Mouse (Mus musculus) heart, embryonic 11.5 days (tissue): Measurements from ENCODE around the gene Degs1. TPM values are rescaled to one million over a fixed set of nuclear protein-coding genes. Genes with fewer than 3 reads are reported as not detected.
A peak's percentile ranks its signal among the peaks of the same experiment; 100 is the strongest.

Experiments used
- ATAC-seq: fragments of 200-750 bp; cut with Nextera tagmentation; replicated peaks from 2 replicates; pipeline ENCODE4 v1.8.0; 2017; ENCODE audit warnings: moderate library complexity; ENCODE audit not compliant: insufficient number of reproducible peaks, low FRiP score, low TSS enrichment
- H3K27ac ChIP-seq: fragments of 300-500 bp; sonication (generic); 2 replicates; pipeline ENCODE4 v1.5.1; 2014; ENCODE audit warnings: mild to moderate bottlenecking, low read depth, low read length
- H3K27me3 ChIP-seq: fragments of 300-500 bp; sonication (generic); 2 replicates; pipeline ENCODE4 v1.6.1; 2014; ENCODE audit warnings: mild to moderate bottlenecking, low read length, mixed read lengths; ENCODE audit not compliant: control insufficient read depth, insufficient read depth
- H3K36me3 ChIP-seq: fragments of 300-500 bp; sonication (generic); 2 replicates; pipeline ENCODE4 v1.6.1; 2014; ENCODE audit warnings: mild to moderate bottlenecking, low read length, moderate library complexity, mixed read lengths; ENCODE audit not compliant: control insufficient read depth, insufficient read depth
- H3K4me1 ChIP-seq: fragments of 300-500 bp; sonication (generic); 2 replicates; pipeline ENCODE4 v1.6.1; 2014; ENCODE audit warnings: low read length; ENCODE audit not compliant: control insufficient read depth, insufficient read depth
- H3K4me2 ChIP-seq: fragments of 300-500 bp; sonication (generic); 2 replicates; pipeline ENCODE4 v1.6.1; 2014; ENCODE audit warnings: mild to moderate bottlenecking, moderate library complexity
- H3K4me3 ChIP-seq: fragments of 300-500 bp; sonication (generic); 2 replicates; pipeline ENCODE4 v1.5.1; 2014; ENCODE audit warnings: low read depth, low read length
- H3K9ac ChIP-seq: fragments of 300-500 bp; sonication (generic); 2 replicates; pipeline ENCODE4 v1.6.1; 2014; ENCODE audit warnings: mild to moderate bottlenecking, low read depth, low read length, moderate library complexity
- H3K9me3 ChIP-seq: fragments of 300-500 bp; sonication (generic); replicated peaks from 2 replicates; pipeline ENCODE4 v1.6.1; 2016; ENCODE audit warnings: low read length; ENCODE audit not compliant: control insufficient read depth
- WGBS: fragments of 180-500 bp; shearing (Covaris S2); extraction: QIAGEN DNeasy Blood & Tissue Kit; methylation state at CpG from one replicate; pipeline ENCODE4 v1.1.7; 2014; ENCODE audit not compliant: insufficient replicate concordance; 5-methylcytosine and 5-hydroxymethylcytosine counted together
- polyA plus RNA-seq: library from polyadenylated mRNA; unstranded; fragments of >200 nt; fragmentation: Nextera tagmentation; extraction: Ambion mirVana; gene quantifications from 2 replicates; pipeline ENCODE4 v1.2.1, GENCODE M21; 2014

Gene Degs1
- polyA plus RNA-seq, 1 experiment from 2014 or later: 157 TPM

DNA sequence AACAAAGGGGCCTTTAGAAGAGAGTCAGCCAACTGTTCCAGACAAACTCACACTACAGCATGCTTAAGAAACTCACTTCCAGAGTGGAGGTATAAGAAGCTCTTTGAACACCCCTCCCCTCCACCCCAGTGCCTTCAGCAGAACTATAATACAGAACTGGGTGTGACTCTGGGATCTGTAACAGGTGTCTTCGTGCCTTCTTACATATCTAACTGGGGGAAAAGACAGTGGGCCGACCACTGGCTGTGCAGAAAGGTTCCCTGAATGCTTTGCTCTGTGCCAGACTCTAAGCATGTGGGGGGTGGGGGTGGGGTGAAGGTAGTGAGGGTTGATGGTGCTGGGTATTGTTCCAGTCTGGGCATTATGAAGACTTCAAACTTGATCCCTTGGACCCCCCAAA is 6.0 kb upstream of the Degs1 start:
- WGBS: 69% methylated on average over 2 of the region's 2 CpGs
- H3K4me3 ChIP-seq: no peak overlapping the region
- H3K9me3 ChIP-seq: no peaks in the 10 kb centered on the region
- H3K27ac ChIP-seq: no peak overlapping the region
- no peaks in the 10 kb centered on the region for H3K4me1 ChIP-seq
- H3K4me2 ChIP-seq: no peak overlapping the region
- no peaks in the 10 kb centered on the region for H3K27me3 ChIP-seq
- no peaks in the 10 kb centered on the region for H3K36me3 ChIP-seq
- no peak overlapping the region for H3K9ac ChIP-seq
- ATAC-seq: no peak

DNA sequence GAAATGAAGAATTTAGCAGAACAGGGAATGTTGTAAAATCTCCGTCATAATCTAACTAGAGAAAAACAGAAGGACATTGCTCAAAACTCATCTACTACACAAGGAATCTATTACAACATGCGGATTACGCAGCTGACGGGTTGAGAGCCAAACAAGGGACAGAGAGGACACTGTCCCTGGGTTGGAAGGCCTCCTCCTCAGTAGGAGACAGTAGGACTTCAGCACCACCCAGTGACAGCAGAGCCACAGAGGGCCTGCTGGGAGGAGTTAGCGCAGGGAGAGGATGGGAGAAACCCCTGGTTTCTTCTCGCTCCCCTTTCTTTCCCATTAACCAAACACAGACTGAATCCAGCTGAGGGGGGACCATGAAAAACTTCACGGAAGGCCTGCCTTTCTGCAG is 5.2 kb upstream of the Degs1 start:
- no peaks in the 10 kb centered on the region for H3K27me3 ChIP-seq
- H3K4me2 ChIP-seq: no peak overlapping the region
- H3K36me3 ChIP-seq: no peaks in the 10 kb centered on the region
- no peaks in the 10 kb centered on the region for H3K9me3 ChIP-seq
- H3K4me3 ChIP-seq: no peak overlapping the region
- no peaks in the 10 kb centered on the region for H3K4me1 ChIP-seq
- H3K9ac ChIP-seq: no peak overlapping the region
- ATAC-seq: no peak
- WGBS: 61% methylated on average over 7 of the region's 7 CpGs
- no peak overlapping the region for H3K27ac ChIP-seq

DNA sequence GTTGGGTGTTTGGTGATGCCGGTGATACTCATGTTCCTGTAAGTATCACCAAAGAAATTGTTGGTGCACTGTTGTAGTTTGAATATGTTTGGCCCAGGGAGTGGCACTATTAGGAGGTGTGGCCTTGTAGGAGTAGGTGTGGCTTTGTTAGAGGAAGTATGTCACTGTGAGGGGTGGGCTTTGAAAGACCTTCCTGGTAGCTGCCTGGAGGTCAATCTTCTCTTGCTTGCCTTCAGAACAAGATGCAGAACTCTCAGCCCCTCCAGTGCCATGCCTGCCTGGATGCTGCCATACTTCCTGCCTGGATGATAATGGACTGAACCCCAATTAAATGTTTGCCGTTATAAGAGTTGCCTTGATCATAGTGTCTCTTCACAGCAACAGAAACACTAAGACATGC is 2.2 kb upstream of the Degs1 start:
- peaks cover 15% of the 10 kb centered on the region for H3K4me1 ChIP-seq
- no peak for ATAC-seq

DNA sequence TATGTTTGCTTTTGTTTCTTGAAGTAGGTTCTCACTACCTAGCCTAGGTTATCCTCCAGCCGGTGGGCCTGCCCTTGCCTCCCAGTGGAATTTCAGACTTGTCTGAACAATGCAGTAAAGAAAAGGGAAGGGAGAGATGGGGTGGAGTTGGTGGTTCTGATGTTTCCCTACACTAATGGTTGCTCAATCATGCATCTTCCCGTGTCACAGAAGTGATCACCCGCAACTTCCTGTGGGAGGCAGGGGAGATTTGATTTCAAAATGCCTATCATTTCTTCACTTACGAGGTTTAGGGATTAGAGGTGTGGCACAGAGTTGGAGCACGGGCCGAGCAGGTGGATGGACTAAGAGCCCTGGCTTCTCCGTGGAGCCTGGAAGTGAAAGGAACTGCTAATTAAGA is 627 bp upstream of the Degs1 start:
- no peaks in the 10 kb centered on the region for H3K27me3 ChIP-seq
- peak overlapping the region; percentile 84 for H3K4me3 ChIP-seq
- no peaks in the 10 kb centered on the region for H3K9me3 ChIP-seq
- 48% methylated on average over 7 of the region's 7 CpGs for WGBS
- H3K4me2 ChIP-seq: peak overlapping the region; percentile 95
- H3K9ac ChIP-seq: no peak overlapping the region
- H3K27ac ChIP-seq: no peak overlapping the region
- peaks cover 3% of the 10 kb centered on the region for H3K36me3 ChIP-seq
- peaks cover 15% of the 10 kb centered on the region for H3K4me1 ChIP-seq
- no peak for ATAC-seq

More for the DNA sequence above, 2.2 kb upstream of the Degs1 start:
- WGBS: 86% methylated on average over 2 of the region's 2 CpGs
- H3K9me3 ChIP-seq: no peaks in the 10 kb centered on the region
- H3K4me2 ChIP-seq: no peak overlapping the region
- no peak overlapping the region for H3K9ac ChIP-seq
- no peak overlapping the region for H3K4me3 ChIP-seq
- H3K27me3 ChIP-seq: no peaks in the 10 kb centered on the region
- no peaks in the 10 kb centered on the region for H3K36me3 ChIP-seq
- no peak overlapping the region for H3K27ac ChIP-seq

DNA sequence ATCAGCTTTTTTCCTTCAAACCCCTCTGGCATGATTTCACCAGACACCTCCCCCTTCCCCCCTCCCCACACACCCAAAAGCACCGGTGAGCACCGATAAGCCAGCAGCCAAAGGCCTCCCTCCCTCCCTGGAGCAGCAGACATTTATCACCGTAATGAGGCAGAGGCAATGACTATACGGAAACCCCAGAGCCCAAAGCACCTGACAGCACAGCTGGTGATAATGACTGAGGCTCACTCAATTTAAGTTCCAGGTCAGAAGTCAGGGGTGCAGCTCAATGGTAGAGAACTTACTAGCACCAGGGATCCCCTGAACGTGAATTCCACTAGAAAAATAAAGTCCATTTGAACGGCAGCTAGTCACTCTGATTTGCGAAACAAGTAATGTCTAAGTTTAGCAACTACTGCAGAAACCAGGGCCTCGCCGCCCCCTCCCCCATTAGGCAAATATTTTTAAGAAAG is 1.3 kb downstream of the Degs1 start:
- Histone ChIP-seq H3K9ac (peak overlapping the region; percentile 56), H3K27me3 (no peaks in the 10 kb centered on the region), H3K4me2 (peak overlapping the region; percentile 95), H3K4me1 (peaks cover 15% of the 10 kb centered on the region), H3K27ac (peak overlapping the region; percentile 95), H3K9me3 (no peaks in the 10 kb centered on the region), H3K4me3 (peak overlapping the region; percentile 84), H3K36me3 (peaks cover 11% of the 10 kb centered on the region)
- WGBS: 5% methylated on average over 9 of the region's 9 CpGs
- peak; percentile 64; the same call in 1 of the 2 replicates for ATAC-seq

DNA sequence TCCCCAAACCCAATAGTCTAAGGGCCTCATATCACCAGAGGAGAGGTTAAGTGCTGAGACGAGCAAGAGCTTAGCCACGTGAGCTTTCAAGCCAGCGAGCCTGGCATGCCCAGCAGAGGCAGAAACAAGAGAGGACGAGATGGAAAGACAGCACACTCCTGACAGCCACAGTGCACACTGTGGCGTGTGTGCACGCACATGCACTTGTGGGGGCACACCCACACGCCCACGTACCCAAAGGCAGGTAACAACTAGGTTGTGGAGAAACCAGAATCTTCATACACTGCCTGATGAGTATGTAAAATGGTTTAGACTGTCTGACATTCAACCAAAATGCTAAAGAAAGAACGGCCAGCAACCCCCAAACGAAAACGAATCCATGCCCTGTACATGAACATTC is 2.0 kb downstream of the Degs1 start:
- Histone ChIP-seq H3K9me3 (no peaks in the 10 kb centered on the region), H3K27ac (peak overlapping the region; percentile 95), H3K9ac (peak overlapping the region; percentile 56), H3K4me2 (peak overlapping the region; percentile 95), H3K36me3 (peaks cover 11% of the 10 kb centered on the region), H3K27me3 (no peaks in the 10 kb centered on the region), H3K4me3 (peak overlapping the region; percentile 84), H3K4me1 (peaks cover 15% of the 10 kb centered on the region)
- WGBS: 44% methylated on average over 11 of the region's 11 CpGs
- no peak for ATAC-seq

DNA sequence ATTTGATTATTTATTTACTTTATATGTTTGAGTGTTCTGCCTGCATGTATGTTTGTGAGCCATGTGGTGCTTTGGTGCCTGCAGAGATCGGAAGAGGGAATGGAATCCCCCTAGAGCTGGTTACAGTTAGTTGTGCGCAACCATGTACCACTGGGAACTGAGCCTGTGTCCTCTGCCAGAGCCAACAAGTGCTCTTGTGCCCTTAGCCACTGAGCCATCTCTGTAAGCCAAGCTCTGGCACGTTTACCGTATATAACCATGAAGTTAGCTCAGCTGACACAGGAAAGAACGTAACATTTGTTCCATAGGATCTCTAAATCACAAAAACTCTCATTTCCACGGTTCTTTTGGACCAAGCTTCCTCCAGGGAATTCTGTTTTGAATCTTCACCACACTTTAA is 2.6 kb downstream of the Degs1 start:
- Histone ChIP-seq H3K4me1 (peaks cover 15% of the 10 kb centered on the region), H3K36me3 (peaks cover 11% of the 10 kb centered on the region), H3K9ac (no peak overlapping the region), H3K27me3 (no peaks in the 10 kb centered on the region), H3K27ac (no peak overlapping the region), H3K9me3 (no peaks in the 10 kb centered on the region), H3K4me3 (no peak overlapping the region), H3K4me2 (peak overlapping the region; percentile 95)
- 82% methylated on average over 6 of the region's 6 CpGs for WGBS
- no peak for ATAC-seq

DNA sequence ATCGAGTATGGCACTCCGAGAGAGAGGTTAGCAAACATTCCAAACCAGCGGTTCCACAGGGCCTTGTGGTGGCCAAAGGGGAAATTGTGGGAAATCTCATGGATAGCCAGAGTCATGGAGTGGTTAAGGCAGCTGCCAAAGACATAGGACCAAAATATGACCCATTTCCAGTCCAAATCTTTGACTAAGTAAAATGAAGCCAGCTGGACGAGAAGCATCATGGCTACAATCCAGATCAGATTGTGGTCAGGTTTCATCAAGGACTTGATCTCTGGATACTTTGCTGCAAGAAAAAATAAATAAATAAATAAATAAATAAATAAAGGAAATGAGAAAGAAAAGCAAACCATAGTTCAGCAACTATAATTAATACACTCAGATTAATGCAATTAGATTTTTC is 3.2 kb downstream of the Degs1 start:
- no peaks in the 10 kb centered on the region for H3K9me3 ChIP-seq
- no peak overlapping the region for H3K4me2 ChIP-seq
- ATAC-seq: no peak
- peaks cover 11% of the 10 kb centered on the region for H3K36me3 ChIP-seq
- no peak overlapping the region for H3K4me3 ChIP-seq
- H3K27ac ChIP-seq: no peak overlapping the region
- no peaks in the 10 kb centered on the region for H3K27me3 ChIP-seq
- peaks cover 15% of the 10 kb centered on the region for H3K4me1 ChIP-seq
- no peak overlapping the region for H3K9ac ChIP-seq
- WGBS: 86% methylated on average over 4 of the region's 4 CpGs

DNA sequence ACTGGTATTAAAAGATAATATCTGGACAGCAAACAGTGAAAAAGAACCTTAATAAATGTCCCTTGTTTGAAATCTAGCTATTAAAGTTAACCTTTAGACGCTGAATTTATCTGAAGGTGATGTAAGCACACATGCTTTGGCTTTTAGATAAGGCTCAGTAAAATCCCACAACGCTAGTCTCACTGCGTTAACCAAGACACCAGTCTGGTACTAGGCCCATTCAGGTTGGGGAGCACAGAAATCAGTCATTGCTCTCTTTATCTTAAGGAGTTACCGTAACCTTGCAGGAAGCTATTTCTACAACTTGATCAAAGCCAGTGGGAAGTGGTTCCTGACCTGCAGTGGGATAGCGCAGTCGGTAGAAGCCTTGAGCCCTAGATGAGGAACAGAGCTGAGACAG is 7.5 kb downstream of the Degs1 start:
- WGBS: 74% methylated on average over 6 of the region's 6 CpGs
- no peak overlapping the region for H3K4me3 ChIP-seq

More for the DNA sequence above, 7.5 kb downstream of the Degs1 start:
- H3K4me1 ChIP-seq: no peaks in the 10 kb centered on the region
- peaks cover 11% of the 10 kb centered on the region for H3K36me3 ChIP-seq
- no peaks in the 10 kb centered on the region for H3K27me3 ChIP-seq
- no peaks in the 10 kb centered on the region for H3K9me3 ChIP-seq
- no peak for ATAC-seq
- H3K27ac ChIP-seq: no peak overlapping the region
- H3K9ac ChIP-seq: no peak overlapping the region
- no peak overlapping the region for H3K4me2 ChIP-seq
